Mouse (Mus musculus): ENCODE measurements around the gene Gm9747.

Gm9747 gene

GRCm38 (mm10) chr1:82232812-82233211, at the start of gene Gm9747:
Gene Gm9747, plus strand, starts transcription at chr1:82233112.
- no peak for DNase-seq (ENCODE audit: low read depth, low spot score)

- DNase-seq (ENCODE audit: low read depth, low spot score) = no peak
Observed at GRCm38 (mm10) chr1:82183913-82184442, 48.9 kb upstream of the Gm9747 start.

- DNase-seq (ENCODE audit: low read depth, low spot score) = no peak
Observed at GRCm38 (mm10) chr1:82188549-82189231, 44.2 kb upstream of the Gm9747 start.

- DNase-seq (ENCODE audit: low read depth, low spot score) = no peak
Observed at GRCm38 (mm10) chr1:82189516-82189915, 43.4 kb upstream of the Gm9747 start.

- DNase-seq (ENCODE audit: low read depth, low spot score) = peak; percentile 49
Observed at GRCm38 (mm10) chr1:82191579-82191978, 41.3 kb upstream of the Gm9747 start.

- DNase-seq (ENCODE audit: low read depth, low spot score) = no peak
Observed at GRCm38 (mm10) chr1:82199918-82200317, 33.0 kb upstream of the Gm9747 start.

- DNase-seq (ENCODE audit: low read depth, low spot score) = no peak
Observed at GRCm38 (mm10) chr1:82200636-82201035, 32.3 kb upstream of the Gm9747 start.

- no peak for DNase-seq (ENCODE audit: low read depth, low spot score)
Observed at GRCm38 (mm10) chr1:82207511-82207910, 25.4 kb upstream of the Gm9747 start.

GRCm38 (mm10) chr1:82220673-82221396, 12.1 kb upstream of the Gm9747 start:
- no peak for DNase-seq (ENCODE audit: low read depth, low spot score)

GRCm38 (mm10) chr1:82221462-82221861, 11.4 kb upstream of the Gm9747 start:
- no peak for DNase-seq (ENCODE audit: low read depth, low spot score)

GRCm38 (mm10) chr1:82223042-82223795, 9.7 kb upstream of the Gm9747 start:
- DNase-seq (ENCODE audit: low read depth, low spot score) = no peak

- DNase-seq (ENCODE audit: low read depth, low spot score) = no peak
Observed at GRCm38 (mm10) chr1:82228841-82229240, 4.1 kb upstream of the Gm9747 start.

GRCm38 (mm10) chr1:82234616-82235015, 1.7 kb downstream of the Gm9747 start:
- DNase-seq (ENCODE audit: low read depth, low spot score) = no peak

- no peak for DNase-seq (ENCODE audit: low read depth, low spot score)
Observed at GRCm38 (mm10) chr1:82235455-82236104, 2.7 kb downstream of the Gm9747 start.

GRCm38 (mm10) chr1:82238245-82238644, 5.3 kb downstream of the Gm9747 start:
- no peak for DNase-seq (ENCODE audit: low read depth, low spot score)

GRCm38 (mm10) chr1:82239409-82240201, 6.7 kb downstream of the Gm9747 start:
- no peak for DNase-seq (ENCODE audit: low read depth, low spot score)

- no peak for DNase-seq (ENCODE audit: low read depth, low spot score)
Observed at GRCm38 (mm10) chr1:82243260-82243825, 10.4 kb downstream of the Gm9747 start.

GRCm38 (mm10) chr1:82245002-82245401, 12.1 kb downstream of the Gm9747 start:
- DNase-seq (ENCODE audit: low read depth, low spot score) = no peak

- DNase-seq (ENCODE audit: low read depth, low spot score) = no peak
Observed at GRCm38 (mm10) chr1:82247221-82247951, 14.5 kb downstream of the Gm9747 start.

Measured in retina, postnatal 7 days (tissue).